Mouse (Mus musculus) ES-E14 (cell line): ENCODE data around the gene Syt9. TPM values are rescaled to one million over a fixed set of nuclear protein-coding genes. Genes with fewer than 3 reads are reported as not detected.

ENCODE experiments used
- DNase-seq: peaks from one replicate; pipeline ENCODE4 v3.0.0-alpha.2; 2013; ENCODE audit warnings: low read depth, low spot score
- H3K27ac ChIP-seq: 2 replicates; pipeline ENCODE4 v1.5.1; 2012; ENCODE audit warnings: low read depth, mild to moderate bottlenecking, low read length, moderate library complexity, mixed read lengths; ENCODE audit not compliant: poor library complexity, insufficient read depth, severe bottlenecking
- H3K36me3 ChIP-seq: 2 replicates; pipeline ENCODE4 v1.6.1; 2012; ENCODE audit warnings: mild to moderate bottlenecking, low read length, moderate library complexity, mixed read lengths; ENCODE audit not compliant: control insufficient read depth, poor library complexity, insufficient read depth, severe bottlenecking
- H3K4me1 ChIP-seq, 2 experiments: fragments of 150-350 bp in 1 of 2; sonication (generic) in 1 of 2; 2 replicates each; pipeline ENCODE4 v1.6.1; 2012; ENCODE audit warnings: low read length in 2 of 2, mild to moderate bottlenecking in 1 of 2, mixed read lengths in 1 of 2; ENCODE audit not compliant: control insufficient read depth in 2 of 2, insufficient read depth in 2 of 2, poor library complexity in 1 of 2
- H3K4me3 ChIP-seq, 2 experiments: fragments of 150-350 bp in 1 of 2; sonication (generic) in 1 of 2; 2 replicates each; pipeline ENCODE4 v1.5.1; 2012; ENCODE audit warnings: low read length in 2 of 2, low read depth in 1 of 2, mild to moderate bottlenecking in 1 of 2, mixed read lengths in 1 of 2; ENCODE audit not compliant: insufficient read depth in 1 of 2, poor library complexity in 1 of 2, severe bottlenecking in 1 of 2
- H3K9ac ChIP-seq: 2 replicates; pipeline ENCODE4 v1.6.1; 2012; ENCODE audit warnings: low read depth, mild to moderate bottlenecking, low read length, mixed read lengths; ENCODE audit not compliant: poor library complexity, insufficient read depth, severe bottlenecking
- H3K9me3 ChIP-seq: fragments of 150-350 bp; sonication (generic); 2 replicates; pipeline ENCODE4 v1.6.1; 2012; ENCODE audit warnings: low read depth, mild to moderate bottlenecking, low read length; ENCODE audit not compliant: control insufficient read depth, insufficient read depth
- CHD2 ChIP-seq: IDR thresholded peaks from 2 replicates; pipeline ENCODE4 v1.6.1; 2014; ENCODE audit warnings: mild to moderate bottlenecking, low read depth, low read length, inconsistent platforms
- HCFC1 ChIP-seq: IDR thresholded peaks from 2 replicates; pipeline ENCODE4 v1.6.1; 2012; ENCODE audit warnings: low read length, inconsistent platforms, borderline replicate concordance; ENCODE audit not compliant: insufficient read depth
- MAFK ChIP-seq: IDR thresholded peaks from 2 replicates; pipeline ENCODE4 v1.6.1; 2014; ENCODE audit warnings: mild to moderate bottlenecking, low read depth, low read length, inconsistent platforms; ENCODE audit not compliant: insufficient read depth
- ZC3H11A ChIP-seq: IDR thresholded peaks from 2 replicates; pipeline ENCODE4 v1.6.1; 2012; ENCODE audit warnings: low read depth, mild to moderate bottlenecking, inconsistent platforms, low read length, borderline replicate concordance
- ZNF384 ChIP-seq: IDR thresholded peaks from 2 replicates; pipeline ENCODE4 v1.6.1; 2012; ENCODE audit warnings: low read depth, low read length, inconsistent platforms
- in situ Hi-C, 2 experiments: fragments of 600-800 bp; cut with MboI; formaldehyde crosslinking; loops; one replicate each; pipeline ENCODE4 v1.15.1; 2025; ENCODE audit warnings: low sequenced_read_pairs in 2 of 2, inconsistent platforms in 1 of 2; ENCODE audit not compliant: unreplicated experiment in 2 of 2
- total RNA-seq: library from RNA; depleted of rRNA; stranded (reverse); fragments of 300-350 nt; gene quantifications from 2 replicates; pipeline ENCODE4 v1.2.3, GENCODE M21; 2012

The Syt9 gene
- total RNA-seq, 1 experiment, result 8.4 TPM

DNA sequence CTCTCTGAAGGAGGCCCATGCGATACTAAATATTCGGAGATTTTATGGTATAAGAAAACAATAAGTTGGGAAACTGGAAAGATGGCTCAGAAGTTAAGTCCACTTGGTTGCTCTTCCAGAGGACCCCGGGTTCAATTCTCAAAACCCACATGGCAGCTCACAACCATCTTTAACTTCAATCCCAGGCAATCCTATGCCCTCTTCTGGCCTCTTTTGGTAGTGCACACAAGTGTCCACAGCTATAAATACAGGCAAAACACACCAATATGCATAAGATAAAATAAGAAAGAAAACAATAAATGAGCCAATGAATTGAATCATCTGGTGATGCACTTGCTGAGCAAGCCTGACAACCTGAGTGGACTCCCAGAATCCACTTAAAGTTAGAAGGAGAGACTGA lies 185.4 kb downstream of the Syt9 start:
- peaks cover 3% of the 10 kb centered on the region in 2 experiments; a peak in 3 of 4 replicates for H3K4me1 ChIP-seq
- in situ Hi-C loops, result loop anchor here (10.0 to 25.0 kb wide), 2 partner anchors 341 to 344 kb away; partner anchors contain the start of gene Rbmxl2 (in 1 of the 2)
- DNase-seq, result no peak
- no peak overlapping the region for H3K9ac ChIP-seq
- H3K27ac ChIP-seq, result no peak overlapping the region
- peak; percentile 49; the same call in 1 of the 2 replicates for TF ChIP-seq ZC3H11A
- TF ChIP-seq ZNF384, result no peak
- no peak for TF ChIP-seq MAFK
- no peak for TF ChIP-seq CHD2
- H3K36me3 ChIP-seq, result no peaks in the 10 kb centered on the region
- H3K4me3 ChIP-seq, result no peak overlapping the region
- H3K9me3 ChIP-seq, result no peaks in the 10 kb centered on the region

DNA sequence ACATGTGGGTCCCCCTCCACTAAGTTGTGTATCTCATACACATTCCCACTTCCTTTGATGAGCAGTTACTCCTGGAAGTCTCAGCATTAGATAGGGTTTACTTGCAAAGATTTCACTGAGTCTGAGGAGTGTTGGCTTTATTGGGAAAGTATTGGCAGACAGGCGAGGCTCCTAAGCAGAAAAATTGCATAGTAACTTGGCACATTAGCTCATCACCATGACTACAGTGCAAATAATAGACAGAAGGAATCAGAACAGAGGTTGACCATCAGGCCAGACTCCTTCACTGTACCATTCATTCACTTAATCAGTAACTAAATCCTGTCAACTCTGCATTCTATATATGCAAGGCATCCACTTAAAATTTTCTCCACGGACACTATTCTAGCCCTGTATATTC lies 190.1 kb downstream of the Syt9 start:
- DNase-seq, result no peak
- H3K9ac ChIP-seq, result no peak overlapping the region
- H3K36me3 ChIP-seq, result no peaks in the 10 kb centered on the region
- no peak for TF ChIP-seq ZNF384
- no peak for TF ChIP-seq CHD2
- TF ChIP-seq ZC3H11A, result no peak
- no peak for TF ChIP-seq HCFC1
- no peak for TF ChIP-seq MAFK
- H3K4me3 ChIP-seq, result no peak overlapping the region
- H3K9me3 ChIP-seq, result no peaks in the 10 kb centered on the region
- H3K4me1 ChIP-seq, result no peaks in the 10 kb centered on the region
- in situ Hi-C loops, result loop anchor here in 1 of 2 experiments (25.0 kb wide), 1 partner anchor 348 kb away; the partner anchor contains the start of gene Rbmxl2
- H3K27ac ChIP-seq, result no peak overlapping the region

DNA sequence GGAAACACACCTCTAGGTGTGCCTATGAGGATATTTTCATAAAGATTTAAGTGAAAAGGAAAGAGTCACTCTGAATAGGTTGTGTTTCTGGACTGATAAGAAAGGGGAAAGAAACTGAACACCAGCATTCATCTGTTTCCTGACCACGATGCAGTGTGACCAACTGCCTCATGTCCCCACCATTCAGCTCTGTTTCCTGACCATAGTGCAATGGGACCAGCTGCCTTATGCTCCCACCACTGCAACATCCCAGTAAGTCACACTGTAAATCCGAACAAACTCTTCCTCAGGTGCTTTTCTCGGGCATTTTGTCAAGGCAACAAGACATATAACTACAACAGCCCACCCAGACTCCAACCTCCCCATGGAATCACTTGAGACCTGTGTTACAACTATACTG lies 191.1 kb downstream of the Syt9 start:
- H3K4me1 ChIP-seq, result no peaks in the 10 kb centered on the region
- no peak for DNase-seq
- H3K9me3 ChIP-seq, result no peaks in the 10 kb centered on the region
- TF ChIP-seq CHD2 (no peak), MAFK (no peak), ZNF384 (no peak), ZC3H11A (no peak), HCFC1 (no peak)
- in situ Hi-C loops, result loop anchor here in 1 of 2 experiments (25.0 kb wide), 1 partner anchor 349 kb away; the partner anchor contains the start of gene Rbmxl2
- no peak overlapping the region for H3K27ac ChIP-seq
- H3K4me3 ChIP-seq, result no peak overlapping the region
- no peaks in the 10 kb centered on the region for H3K36me3 ChIP-seq
- no peak overlapping the region for H3K9ac ChIP-seq

DNA sequence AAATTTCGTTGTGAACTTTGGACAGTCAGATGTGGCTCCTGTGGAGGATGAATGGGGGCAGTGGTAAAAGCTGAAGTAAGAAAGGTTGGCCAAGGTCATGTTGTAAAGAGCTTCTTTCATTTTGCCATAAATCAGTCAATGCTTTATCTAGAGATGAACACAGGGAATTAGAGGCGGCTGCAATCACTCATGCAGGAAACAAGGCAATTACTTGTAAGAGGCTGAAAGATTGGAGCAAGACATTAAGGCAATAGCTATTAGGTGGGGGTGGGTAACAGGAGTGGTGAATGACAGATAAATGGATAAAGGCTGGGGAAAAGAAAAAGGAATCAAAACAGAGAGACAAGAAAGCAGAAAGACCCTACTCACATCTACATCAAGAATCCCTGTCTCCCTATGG lies 193.2 kb downstream of the Syt9 start:
- Histone ChIP-seq H3K9ac (no peak overlapping the region), H3K27ac (no peak overlapping the region), H3K36me3 (no peaks in the 10 kb centered on the region), H3K9me3 (no peaks in the 10 kb centered on the region), H3K4me1 (no peaks in the 10 kb centered on the region), H3K4me3 (no peak overlapping the region)
- in situ Hi-C loops, result loop anchor here in 1 of 2 experiments (25.0 kb wide), 1 partner anchor 351 kb away; the partner anchor contains the start of gene Rbmxl2
- TF ChIP-seq ZC3H11A, result no peak
- TF ChIP-seq ZNF384, result no peak
- TF ChIP-seq HCFC1, result no peak
- no peak for TF ChIP-seq CHD2
- no peak for TF ChIP-seq MAFK
- no peak for DNase-seq

DNA sequence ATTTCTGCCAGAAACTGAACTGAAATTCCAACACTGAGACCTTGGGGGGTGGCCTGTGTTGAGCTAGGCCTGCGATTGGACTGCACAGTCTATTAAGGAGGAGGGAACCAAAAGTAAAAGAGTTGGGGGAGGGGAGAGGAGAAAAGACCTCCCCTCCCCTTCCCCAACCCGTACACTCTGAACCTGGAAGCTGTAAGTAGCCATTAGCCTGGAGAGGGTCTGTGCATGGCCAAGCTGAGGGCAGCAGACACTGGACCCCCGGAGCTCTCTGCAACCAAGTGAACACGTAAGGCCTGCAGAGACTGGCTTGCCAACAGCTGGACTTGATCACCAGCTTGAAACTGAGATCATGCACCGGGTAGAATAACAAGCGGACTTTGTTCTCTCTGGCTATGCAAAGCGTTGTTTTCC lies 196.7 kb downstream of the Syt9 start, which contains the start of gene Olfml1:
TSS of gene Olfml1 (plus strand) at position 186 of the 411 bp plus-strand sequence.
- H3K27ac ChIP-seq, result no peak within 1 kb of the TSS

More for the DNA sequence above, 196.7 kb downstream of the Syt9 start, which contains the start of gene Olfml1:
- DNase-seq, result no peak
- Histone ChIP-seq H3K4me1 (no peaks in the 10 kb centered on the region), H3K9me3 (no peaks in the 10 kb centered on the region), H3K9ac (no peak within 1 kb of the TSS), H3K4me3 (no peak within 1 kb of the TSS), H3K36me3 (no peaks in the 10 kb centered on the region)
- in situ Hi-C loops, result loop anchor here in 1 of 2 experiments (25.0 kb wide), 1 partner anchor 355 kb away; the partner anchor contains the start of gene Rbmxl2
- TF ChIP-seq MAFK (no peak), ZNF384 (no peak), CHD2 (no peak), ZC3H11A (no peak), HCFC1 (no peak)
